Mouse (Mus musculus) right cerebral cortex, adult 2 months (tissue): ENCODE measurements around the gene Olfr116.

Source experiments
- DNase-seq, 2 experiments: peaks; one replicate each; pipeline ENCODE4 v3.0.0; 2021 to 2022; ENCODE audit warnings: low spot score in 2 of 2

The Olfr116 gene

DNA sequence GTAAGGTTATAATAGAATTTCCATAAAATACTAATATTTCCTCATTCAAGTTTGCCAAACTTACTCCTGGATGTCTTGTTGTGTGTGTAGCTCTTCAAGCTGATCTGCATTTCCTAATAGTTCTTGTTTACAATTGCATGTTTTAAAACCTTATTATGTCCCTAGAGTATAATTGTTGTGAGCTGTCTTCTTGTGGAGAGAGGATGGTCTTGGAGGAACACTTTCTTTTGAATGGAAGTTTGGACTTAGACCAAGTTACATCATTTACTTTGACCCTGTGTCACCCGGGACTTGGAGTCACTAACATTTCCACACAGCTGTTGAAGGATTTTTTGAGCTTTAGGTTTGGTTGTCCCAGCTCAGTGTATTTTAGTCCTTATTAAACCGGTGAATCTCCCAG, at the start of gene Olfr116, which contains the start of gene Olfr115:
TSS of gene Olfr116 (minus strand) at position 191 of the 400 bp plus-strand sequence.
TSS of gene Olfr115 (minus strand) at position 101 of the 400 bp plus-strand sequence.
- DNase-seq = no peak

GRCm38 (mm10) chr17:37666688-37667087, 39.7 kb upstream of the Olfr116 start, which contains the start of gene Olfr118:
TSS of gene Olfr118 (plus strand) at chr17:37666988.
- no peak for DNase-seq

DNA sequence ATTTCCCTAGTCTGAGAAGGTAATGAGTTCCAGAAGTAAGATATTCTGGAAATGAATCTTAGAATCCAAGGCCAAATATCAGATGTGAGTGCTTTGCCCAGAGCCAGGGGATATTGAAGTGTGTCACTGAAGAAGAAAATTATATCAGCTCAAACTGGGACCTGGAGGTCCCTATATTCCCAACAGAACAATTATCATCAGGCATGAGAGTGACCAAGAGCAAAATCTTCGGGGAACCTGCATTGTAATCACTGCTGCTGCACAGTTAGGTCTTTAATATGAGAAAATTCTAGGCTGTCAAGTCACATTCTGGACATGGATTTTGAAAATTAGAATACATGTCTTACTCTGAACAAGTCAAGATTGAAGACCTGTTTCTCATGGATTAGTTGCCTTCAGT, 36.7 kb upstream of the Olfr116 start, which contains the start of gene Olfr117:
TSS of gene Olfr117 (minus strand) at position 101 of the 400 bp plus-strand sequence.
- no peak for DNase-seq

- no peak for DNase-seq
Measured at GRCm38 (mm10) chr17:37592643-37593042, 34.4 kb downstream of the Olfr116 start, which contains the start of gene Olfr114. TSS of gene Olfr114 (minus strand) at chr17:37592743.

DNA sequence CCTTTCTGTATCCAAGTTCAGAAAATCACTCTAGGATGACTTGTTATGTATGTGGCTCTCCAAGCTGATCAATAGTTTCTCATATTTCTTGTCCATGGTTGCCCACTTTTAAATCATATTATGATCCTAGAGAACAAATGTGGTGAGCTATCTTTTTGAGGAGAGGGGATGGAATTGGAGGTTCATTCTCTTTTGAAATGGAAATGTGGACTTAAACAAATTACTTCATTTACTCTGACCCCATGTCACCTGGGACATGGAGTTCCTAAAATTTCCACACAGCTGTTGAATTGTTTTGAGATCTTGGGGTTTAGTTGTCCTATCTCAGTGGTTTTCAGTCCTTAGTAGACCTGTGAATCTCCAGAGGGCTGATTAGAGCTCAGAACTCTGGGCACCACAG, 49.4 kb downstream of the Olfr116 start, which contains the start of gene Olfr113:
TSS of gene Olfr113 (minus strand) at position 101 of the 400 bp plus-strand sequence.
- no peak for DNase-seq
